Comparison of ENCODE assay signal across 8 mouse cellular contexts in genomic region chr5:5749772-5750222, GRCm38 (mm10). TPM values are rescaled to one million over a fixed set of nuclear protein-coding genes. Genes with fewer than 3 reads are reported as not detected.
A peak's percentile ranks its signal among the peaks of the same experiment; 100 is the strongest.
DNase-seq lines count a peak whose midpoint lies in the region; ATAC-seq and TF ChIP-seq lines count a peak whose summit lies in the region.

No protein-coding gene starts in this region.

- H3K9ac ChIP-seq in heart, embryonic 16.5 days (ENCODE audit: low read length), result peak overlapping the region; percentile 80
- H3K9ac ChIP-seq in liver, embryonic 14.5 days (replicated peaks), result no peak overlapping the region
- H3K9ac ChIP-seq in neural tube, embryonic 15.5 days (replicated peaks), result peak overlapping the region; percentile 45; the same call in 1 of the 2 replicates

- TF ChIP-seq CTCF in C2C12 (IDR thresholded peaks at IDR 0.05; ENCODE audit: control insufficient read depth, insufficient read depth, insufficient read length), result no peak
- peak; percentile 22; the same call in 1 of the 2 replicates for TF ChIP-seq CTCF in liver, embryonic 14.5 days (IDR thresholded peaks at IDR 0.05; ENCODE audit: low read depth)

- H3ac ChIP-seq in C2C12 (ENCODE audit: control insufficient read depth, insufficient read length, low read depth), result peak overlapping the region; percentile 7

- H3K27ac ChIP-seq in heart, embryonic 16.5 days (ENCODE audit: low read length), result no peak overlapping the region
- H3K27ac ChIP-seq in liver, embryonic 14.5 days, result no peak overlapping the region
- H3K27ac ChIP-seq in neural tube, embryonic 15.5 days (replicated peaks), result no peak overlapping the region

- H3K79me3 ChIP-seq in C2C12 (ENCODE audit: low read depth), result peaks cover 20% of the 10 kb centered on the region

- DNase-seq in adipocyte (ENCODE audit: low spot score), result peak; percentile 77
- DNase-seq in embryo, embryonic 11.5 days (ENCODE audit: low read depth, low spot score), result peak; percentile 34
- DNase-seq in kidney, postnatal 10 days, result peak; percentile 63
- no peak for DNase-seq in liver, embryonic 14.5 days (ENCODE audit: low read depth in 3 of 3, low spot score in 3 of 3)

- H3K9me3 ChIP-seq in heart, embryonic 16.5 days (replicated peaks; ENCODE audit: control insufficient read depth, low read length), result no peaks in the 10 kb centered on the region
- no peaks in the 10 kb centered on the region for H3K9me3 ChIP-seq in liver, embryonic 14.5 days (ENCODE audit: control insufficient read depth, low read length)
- no peaks in the 10 kb centered on the region for H3K9me3 ChIP-seq in neural tube, embryonic 15.5 days (replicated peaks)

- H3K27me3 ChIP-seq in C2C12 (ENCODE audit: control insufficient read depth, insufficient read depth, insufficient read length), result peaks cover 3% of the 10 kb centered on the region
- peaks cover 11% of the 10 kb centered on the region for H3K27me3 ChIP-seq in heart, embryonic 16.5 days (ENCODE audit: control insufficient read depth, insufficient read depth, low read length)
- H3K27me3 ChIP-seq in liver, embryonic 14.5 days (ENCODE audit: control insufficient read depth, insufficient read depth, low read length), result no peaks in the 10 kb centered on the region; the same call in 1 of the 2 replicates
- peaks cover 16% of the 10 kb centered on the region for H3K27me3 ChIP-seq in neural tube, embryonic 15.5 days (replicated peaks)

- under 1% methylated on average over 13 of the region's 13 CpGs for WGBS in heart, embryonic 16.5 days
- WGBS in liver, embryonic 14.5 days (ENCODE audit: insufficient replicate concordance), result 2% methylated on average over 13 of the region's 13 CpGs
- 1% methylated on average over 13 of the region's 13 CpGs for WGBS in neural tube, embryonic 15.5 days

- peak; percentile 33; the same call in 1 of the 2 replicates for ATAC-seq in heart, embryonic 16.5 days (replicated peaks; ENCODE audit: extremely low read depth, insufficient read depth, low FRiP score)
- ATAC-seq in liver, embryonic 14.5 days (ENCODE audit: insufficient read depth), result peak; percentile 37; the same call in 1 of the 2 replicates
- peak; percentile 88 for ATAC-seq in neural tube, embryonic 15.5 days (ENCODE audit: low FRiP score)
- ATAC-seq in erythroid progenitor cell, adult 5-6 weeks (replicated peaks; ENCODE audit: low FRiP score, poor library complexity, severe bottlenecking), result no peak

- TF ChIP-seq EP300 in liver, embryonic 14.5 days (IDR thresholded peaks at IDR 0.05; ENCODE audit: low read depth), result no peak

- H3K4me3 ChIP-seq in C2C12 (ENCODE audit: insufficient read depth, poor library complexity, severe bottlenecking), result peak overlapping the region; percentile 59
- H3K4me3 ChIP-seq in heart, embryonic 16.5 days (ENCODE audit: low read length), result peak overlapping the region; percentile 72
- H3K4me3 ChIP-seq in liver, embryonic 14.5 days (ENCODE audit: insufficient read depth in 1 of 2, low read depth in 2 of 2, low read length in 2 of 2), result peak overlapping the region; percentile 33 to 41
- H3K4me3 ChIP-seq in neural tube, embryonic 15.5 days (replicated peaks), result peak overlapping the region; percentile 53

- peak overlapping the region; percentile 99 for H3K4me2 ChIP-seq in heart, embryonic 16.5 days (ENCODE audit: low read depth, low read length)
- peak overlapping the region; percentile 64 for H3K4me2 ChIP-seq in liver, embryonic 14.5 days (ENCODE audit: low read depth)
- peak overlapping the region; percentile 99 for H3K4me2 ChIP-seq in neural tube, embryonic 15.5 days

- peaks cover 4% of the 10 kb centered on the region; the same call in 1 of the 2 replicates for H3K4me1 ChIP-seq in heart, embryonic 16.5 days (ENCODE audit: control insufficient read depth, insufficient read depth, low read length)
- H3K4me1 ChIP-seq in liver, embryonic 14.5 days (replicated peaks; ENCODE audit: control insufficient read depth in 2 of 2, insufficient read depth in 2 of 2, low read length in 1 of 2), result no peaks in the 10 kb centered on the region
- H3K4me1 ChIP-seq in neural tube, embryonic 15.5 days, result peaks cover 13% of the 10 kb centered on the region

- no peaks in the 10 kb centered on the region for H3K36me3 ChIP-seq in C2C12 (ENCODE audit: control insufficient read depth, insufficient read depth)
- no peaks in the 10 kb centered on the region for H3K36me3 ChIP-seq in heart, embryonic 16.5 days (ENCODE audit: control insufficient read depth, insufficient read depth)
- no peaks in the 10 kb centered on the region for H3K36me3 ChIP-seq in liver, embryonic 14.5 days (replicated peaks; ENCODE audit: control insufficient read depth, insufficient read depth, low read depth)
- H3K36me3 ChIP-seq in neural tube, embryonic 15.5 days, result no peaks in the 10 kb centered on the region

- H3K79me2 ChIP-seq in C2C12 (ENCODE audit: control insufficient read depth, insufficient read depth), result peaks cover 31% of the 10 kb centered on the region

TF ChIP-seq in C2C12, 6 proteins besides CTCF, POLR2A, EP300 and RAD21:
- TF ChIP-seq MYOG (IDR thresholded peaks at IDR 0.05; ENCODE audit: control insufficient read depth, extremely low read depth, insufficient read length) (no peak), MAX (IDR thresholded peaks at IDR 0.05) (no peak), MYOD1 (IDR thresholded peaks at IDR 0.05; ENCODE audit: control insufficient read depth, insufficient read length, low read depth) (no peak)

RNA-seq across cellular contexts. Expression of gene Steap1, which starts 0.7 kb away (rescaled TPM):
- polyA plus RNA-seq in C2C12 (2012; fragmentation: generic; extraction: Trizol), result 58.9 TPM
- polyA plus RNA-seq in heart, embryonic 16.5 days (2015; fragmentation: Nextera tagmentation; extraction: Ambion mirVana), result 1.7 and 1.8 TPM in 2 replicates
- polyA plus RNA-seq in liver, embryonic 14.5 days (2012; rRNA removed), result 2.1 TPM in 2 replicates
- 4.9 and 5.7 TPM in 2 replicates for polyA plus RNA-seq in liver, embryonic 14.5 days (2014; fragmentation: Nextera tagmentation; extraction: Ambion mirVana)
- 1.5 and 1.6 TPM in 2 replicates for polyA plus RNA-seq in neural tube, embryonic 15.5 days (2015; fragmentation: Nextera tagmentation; extraction: Ambion mirVana)
- total RNA-seq in erythroid progenitor cell, adult 5-6 weeks (2015; ENCODE audit: low replicate concordance), result not detected in 2 replicates
- not detected in 2 replicates for total RNA-seq in erythroid progenitor cell, adult 5-6 weeks (2017; ENCODE audit: low replicate concordance)

RNA-seq across cellular contexts. Expression of gene Steap2, which starts 55.4 kb away (rescaled TPM):
- 20.7 TPM for polyA plus RNA-seq in C2C12 (2012; fragmentation: generic; extraction: Trizol)
- polyA plus RNA-seq in heart, embryonic 16.5 days (2015; fragmentation: Nextera tagmentation; extraction: Ambion mirVana), result 2.1 and 2.3 TPM in 2 replicates
- 2.8 and 3.0 TPM in 2 replicates for polyA plus RNA-seq in liver, embryonic 14.5 days (2012; rRNA removed)
- 5.0 and 5.2 TPM in 2 replicates for polyA plus RNA-seq in liver, embryonic 14.5 days (2014; fragmentation: Nextera tagmentation; extraction: Ambion mirVana)
- polyA plus RNA-seq in neural tube, embryonic 15.5 days (2015; fragmentation: Nextera tagmentation; extraction: Ambion mirVana), result 6.8 and 6.9 TPM in 2 replicates
- not detected in 2 replicates for total RNA-seq in erythroid progenitor cell, adult 5-6 weeks (2015; ENCODE audit: low replicate concordance)
- total RNA-seq in erythroid progenitor cell, adult 5-6 weeks (2017; ENCODE audit: low replicate concordance), result not detected in 2 replicates

Comparison
In these comparisons a context has a peak if more than half of its experiments do, and no peak if none do; other contexts are left out.
1. DNase-seq: peak in adipocyte (single experiment), embryo, embryonic 11.5 days (single experiment) and kidney, postnatal 10 days (single experiment); none in liver, embryonic 14.5 days (0 of 3).
2. Peak in every context shown above with its lines, with median percentiles within 50 percentile points of each other: H3K4me3 ChIP-seq and H3K4me2 ChIP-seq.